Mouse (Mus musculus) A20 (cell line): ENCODE results near the gene Olfr395.
"Not testable (repeated sequence)": the region's sequence is repeated elsewhere in the genome, so short reads cannot be mapped to it uniquely, and the experiment has no call there.

Experiments used
- DNase-seq: peaks from one replicate; pipeline ENCODE4 v3.0.0-alpha.2; 2011; ENCODE audit warnings: low read depth, low spot score

Gene Olfr395

GRCm38 (mm10) chr11:73909199-73909598, at the start of gene Olfr395:
Gene Olfr395 (minus strand): TSS chr11:73909299.
- not testable (repeated sequence) for DNase-seq

- no peak for DNase-seq
Observed at GRCm38 (mm10) chr11:73936377-73936776, 27.3 kb upstream of the Olfr395 start, which contains the start of gene Olfr23. Gene Olfr23 (plus strand): TSS chr11:73936677.

- no peak for DNase-seq
Observed at GRCm38 (mm10) chr11:73890671-73891070, 18.4 kb downstream of the Olfr395 start, which contains the start of gene Olfr394. Gene Olfr394 (minus strand): TSS chr11:73890771.
